Mouse (Mus musculus) testis, adult 10 weeks (tissue): ENCODE data around the gene Irgm2. TPM values are rescaled to one million over a fixed set of nuclear protein-coding genes. Genes with fewer than 3 reads are reported as not detected.

Source experiments
- polyA plus RNA-seq: library from polyadenylated mRNA; stranded (reverse); fragments of 350-450 nt; fragmentation: Illumina TruSeq; extraction: RNeasy Lipid Tissue Mini Kit (QIAGEN cat#74804); gene quantifications from one replicate; pipeline ENCODE4 v1.2.3, GENCODE M21; 2014; ENCODE audit warnings: low read depth, low replicate concordance

Gene Irgm2
- 1.9 TPM for polyA plus RNA-seq

GRCm38 (mm10) chr11:58199229-58200037 is at the start of gene Irgm2, which contains the start of gene Igtp:
Gene Irgm2 (plus strand): TSS chr11:58199618.
Gene Igtp (plus strand): TSS chr11:58199556.

GRCm38 (mm10) chr11:58168167-58168915 is 31.1 kb upstream of the Irgm2 start, which contains the start of gene Gemin5:
Gene Gemin5 (minus strand): TSS chr11:58168539.

GRCm38 (mm10) chr11:58171459-58172091 is 27.8 kb upstream of the Irgm2 start, which contains the start of gene Mrpl22:
Gene Mrpl22 (plus strand): TSS chr11:58171661.

Other genes with a start within 250 kb of the Irgm2 start
- 77.2 TPM for gene Larp1, start 190.6 kb upstream of the Irgm2 start, polyA plus RNA-seq
- gene Gm12248, start 106.5 kb upstream of the Irgm2 start, polyA plus RNA-seq = not detected
- gene Cnot8, start 95.5 kb upstream of the Irgm2 start, polyA plus RNA-seq = 13.3 TPM
- gene Gemin5, start 31.1 kb upstream of the Irgm2 start, polyA plus RNA-seq = 18.3 TPM
- 49.8 TPM for gene Mrpl22, start 28.0 kb upstream of the Irgm2 start, polyA plus RNA-seq
- 1.3 TPM for gene Igtp, start 62 bp upstream of the Irgm2 start, polyA plus RNA-seq
- 0.41 TPM for gene 4930438A08Rik, start 75.2 kb downstream of the Irgm2 start, polyA plus RNA-seq
- gene Zfp692, start 107.5 kb downstream of the Irgm2 start, polyA plus RNA-seq = 0.83 TPM
- gene Zfp672, start 130.7 kb downstream of the Irgm2 start, polyA plus RNA-seq = 116 TPM
- 0.55 TPM for gene Sh3bp5l, start 131.1 kb downstream of the Irgm2 start, polyA plus RNA-seq
- gene Lypd8, start 179.4 kb downstream of the Irgm2 start, polyA plus RNA-seq = 1.3 TPM
- gene 1810065E05Rik, start 221.5 kb downstream of the Irgm2 start, polyA plus RNA-seq = 1.8 TPM
- gene Gm12253, start 232.9 kb downstream of the Irgm2 start, polyA plus RNA-seq = not detected